In the genomic region with DNA sequence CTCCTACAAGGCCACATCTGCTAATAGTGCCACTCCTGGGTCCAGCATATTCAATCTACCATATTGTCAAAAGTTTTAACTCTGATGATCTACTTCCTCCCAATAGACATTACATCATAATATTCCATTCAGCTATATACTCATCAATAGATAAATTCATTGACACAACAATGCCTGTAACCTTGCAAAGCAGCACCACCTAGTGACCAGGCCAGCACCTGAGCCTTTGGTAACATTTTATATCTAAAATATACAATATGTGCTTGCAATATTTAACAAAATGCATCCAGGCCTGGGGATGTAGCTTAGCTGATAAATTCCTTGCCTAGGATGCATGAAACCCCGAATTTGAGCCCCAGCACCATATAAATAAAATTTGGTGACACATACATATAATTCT, we compare ENCODE assay signal across 9 mouse cellular contexts.
DNase-seq lines count a peak whose midpoint lies in the region; TF ChIP-seq lines count a peak whose summit lies in the region.
"Had no signal": no experiment of that assay in that cellular context is flagged by ENCODE, and none has a peak within 500 bp of the region (broad histone marks: within the 10 kb centered on the region; RNA-seq: fewer than 3 reads in every experiment).

No protein-coding gene starts in this region.

- H3K27me3 ChIP-seq in E14TG2a.4 (ENCODE audit: insufficient read depth, low read length) = no peaks in the 10 kb centered on the region
- H3K27me3 ChIP-seq: embryonic facial prominence, embryonic 13.5 days had no signal

- H3K36me3 ChIP-seq in E14TG2a.4 (ENCODE audit: insufficient read depth, low read length) = no peaks in the 10 kb centered on the region
- H3K36me3 ChIP-seq: embryonic facial prominence, embryonic 13.5 days had no signal

- H3K9me3 ChIP-seq in E14TG2a.4 (ENCODE audit: low read length) = no peaks in the 10 kb centered on the region
- H3K9me3 ChIP-seq: embryonic facial prominence, embryonic 13.5 days had no signal

- H3K4me3 ChIP-seq in E14TG2a.4 (replicated peaks; ENCODE audit: low read length) = no peak overlapping the region
- H3K4me3 ChIP-seq: embryonic facial prominence, embryonic 13.5 days had no signal

- DNase-seq in cerebellum, postnatal 25 days = peak; percentile 8 to 30
- no peak for DNase-seq in cerebellum, adult 8-10 months
- DNase-seq in layer of hippocampus, adult 11-12 months (ENCODE audit: low spot score) = peak; percentile 18
- no peak for DNase-seq in layer of hippocampus, postnatal 14 days (ENCODE audit: low spot score in 2 of 2)
- DNase-seq in layer of hippocampus, adult 18-20 months (ENCODE audit: low spot score in 2 of 2) = peak; percentile 7 to 43
- no peak for DNase-seq in natural killer cell, adult 2 months (ENCODE audit: low spot score in 2 of 2)
- no peak for DNase-seq in spleen, adult 18-20 months

- H3K4me1 ChIP-seq in E14TG2a.4 (replicated peaks; ENCODE audit: low read depth, low read length) = no peaks in the 10 kb centered on the region
- H3K4me1 ChIP-seq: embryonic facial prominence, embryonic 13.5 days had no signal

- TF ChIP-seq CTCF in E14TG2a.4 (conservative IDR thresholded peaks at IDR 0.05; ENCODE audit: low read length) = peak; percentile 11; the same call in 1 of the 2 replicates

Comparison
In these comparisons a context has a peak if more than half of its experiments do, and no peak if none do; other contexts are left out.
1. DNase-seq: peak in cerebellum, postnatal 25 days (2 of 2), layer of hippocampus, adult 11-12 months (single experiment) and layer of hippocampus, adult 18-20 months (2 of 2); none in cerebellum, adult 8-10 months (single experiment), layer of hippocampus, postnatal 14 days (0 of 2), natural killer cell, adult 2 months (0 of 2) and spleen, adult 18-20 months (0 of 2).